Mouse (Mus musculus) intestine, embryonic 14.5 days (tissue): Measurements from ENCODE around the gene Rgs7. TPM values are rescaled to one million over a fixed set of nuclear protein-coding genes. Genes with fewer than 3 reads are reported as not detected.

ENCODE experiments used
- ATAC-seq: fragments of 200-750 bp; cut with Nextera tagmentation; replicated peaks from 2 replicates; pipeline ENCODE4 v1.8.0; 2017; ENCODE audit warnings: low read depth, moderate number of reproducible peaks, moderate TSS enrichment, moderate library complexity; ENCODE audit not compliant: low FRiP score, low TSS enrichment
- DNase-seq: peaks from one replicate; pipeline ENCODE4 v3.0.0-alpha.2; 2018; ENCODE audit warnings: low spot score
- H3K27ac ChIP-seq: fragments of 300-500 bp; sonication (generic); 2 replicates; pipeline ENCODE4 v1.5.1; 2014; ENCODE audit warnings: low read depth, mild to moderate bottlenecking, control low read depth
- H3K27me3 ChIP-seq: fragments of 300-500 bp; sonication (generic); replicated peaks from 2 replicates; pipeline ENCODE4 v1.6.1; 2014; ENCODE audit warnings: low read length, control low read depth; ENCODE audit not compliant: control insufficient read depth, insufficient read depth
- H3K36me3 ChIP-seq: fragments of 300-500 bp; sonication (generic); 2 replicates; pipeline ENCODE4 v1.6.1; 2014; ENCODE audit warnings: low read length, control low read depth; ENCODE audit not compliant: control insufficient read depth, insufficient read depth
- H3K4me1 ChIP-seq: fragments of 300-500 bp; sonication (generic); replicated peaks from 2 replicates; pipeline ENCODE4 v1.6.1; 2014; ENCODE audit warnings: low read length, control low read depth, mixed read lengths; ENCODE audit not compliant: control insufficient read depth, insufficient read depth
- H3K4me2 ChIP-seq: fragments of 300-500 bp; sonication (generic); 2 replicates; pipeline ENCODE4 v1.6.1; 2014; ENCODE audit warnings: low read length
- H3K4me3 ChIP-seq: fragments of 300-500 bp; sonication (generic); 2 replicates; pipeline ENCODE4 v1.5.1; 2014; ENCODE audit warnings: low read depth, low read length, control low read depth, mixed read lengths
- H3K9ac ChIP-seq: fragments of 300-500 bp; sonication (generic); 2 replicates; pipeline ENCODE4 v1.6.1; 2014; ENCODE audit warnings: mild to moderate bottlenecking, low read length
- H3K9me3 ChIP-seq: fragments of 300-500 bp; sonication (generic); 2 replicates; pipeline ENCODE4 v1.6.1; 2016; ENCODE audit warnings: low read length, control low read depth; ENCODE audit not compliant: control insufficient read depth
- WGBS: fragments of 180-500 bp; shearing (Covaris S2); extraction: QIAGEN DNeasy Blood & Tissue Kit; methylation state at CpG from one replicate; pipeline ENCODE4 v1.1.7; 2014; 5-methylcytosine and 5-hydroxymethylcytosine counted together
- polyA plus RNA-seq: library from polyadenylated mRNA; unstranded; fragments of >200 nt; fragmentation: Nextera tagmentation; extraction: Ambion mirVana; gene quantifications from 2 replicates; pipeline ENCODE4 v1.2.1, GENCODE M21; 2014

Rgs7 gene
- polyA plus RNA-seq, 1 experiment from 2014 or later, result 2.7 TPM

DNA sequence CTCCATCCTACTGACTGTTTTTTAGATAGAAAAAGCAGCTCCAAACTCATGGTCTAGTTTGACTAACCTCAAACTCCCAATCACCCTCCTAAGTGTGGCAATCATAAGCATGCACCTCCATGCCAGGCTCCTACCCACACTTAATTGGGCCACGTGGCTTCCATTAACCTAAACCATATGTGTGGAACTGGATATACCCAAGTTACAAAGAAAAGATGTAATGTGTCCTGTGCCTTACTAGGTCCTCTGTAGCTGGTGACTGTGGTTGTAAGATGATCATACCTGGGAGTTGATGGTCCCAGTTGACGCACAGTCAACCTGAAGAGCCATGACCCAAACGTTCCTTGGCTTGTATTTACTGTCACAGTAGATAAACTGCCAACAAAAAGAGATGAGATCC is 17.7 kb upstream of the Rgs7 start:
- H3K27ac ChIP-seq, result no peak overlapping the region
- H3K4me2 ChIP-seq, result no peak overlapping the region
- H3K9me3 ChIP-seq, result no peaks in the 10 kb centered on the region
- H3K27me3 ChIP-seq, result no peaks in the 10 kb centered on the region
- 75% methylated on average over 3 of the region's 3 CpGs for WGBS
- no peaks in the 10 kb centered on the region for H3K36me3 ChIP-seq
- no peak overlapping the region for H3K9ac ChIP-seq
- no peak overlapping the region for H3K4me3 ChIP-seq
- DNase-seq (peak; percentile 12), ATAC-seq (no peak)
- H3K4me1 ChIP-seq, result no peaks in the 10 kb centered on the region

DNA sequence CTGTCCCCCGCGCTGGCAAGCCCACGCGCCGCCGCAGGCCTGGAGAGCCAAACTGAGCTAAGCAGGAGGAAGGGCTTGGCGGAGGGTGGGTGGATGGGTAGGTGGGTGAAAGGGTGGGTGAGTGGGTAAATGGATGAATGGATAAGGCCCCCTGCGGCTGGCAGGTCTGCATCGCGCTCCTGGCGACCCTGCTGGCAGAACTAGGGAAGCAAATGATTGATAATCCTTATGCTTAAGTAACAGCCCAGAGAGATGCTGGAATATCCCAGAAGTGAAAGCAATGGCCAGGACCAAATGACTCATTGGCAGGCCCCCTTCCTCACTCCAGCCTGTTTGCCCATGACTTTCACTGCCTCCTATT is 363 bp upstream of the Rgs7 start:
- Histone ChIP-seq H3K4me1 (no peaks in the 10 kb centered on the region), H3K27ac (no peak overlapping the region), H3K9ac (peak overlapping the region; percentile 33), H3K4me2 (peak overlapping the region; percentile 82), H3K9me3 (no peaks in the 10 kb centered on the region), H3K36me3 (no peaks in the 10 kb centered on the region), H3K4me3 (peak overlapping the region; percentile 55), H3K27me3 (peaks cover 17% of the 10 kb centered on the region)
- WGBS, result under 1% methylated on average over 10 of the region's 11 CpGs
- ATAC-seq (no peak; the same call in 1 of the 2 replicates), DNase-seq (no peak)

DNA sequence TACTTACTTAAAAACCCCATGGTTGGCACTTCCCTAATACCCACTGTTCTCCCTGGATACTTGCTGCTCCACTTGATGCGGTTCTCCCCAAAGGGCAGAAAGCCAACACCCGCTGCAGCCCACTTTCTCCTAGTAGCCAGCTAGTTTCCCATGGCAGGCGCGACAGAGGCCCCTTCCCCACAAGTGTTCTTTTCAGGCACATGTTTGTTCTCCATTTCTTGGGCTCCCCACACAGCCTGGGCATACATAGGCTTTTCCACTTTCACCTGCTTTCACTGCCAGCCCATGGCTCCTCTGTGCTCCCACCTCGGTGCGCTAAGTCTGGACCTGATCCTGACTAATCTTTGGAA is 814 bp downstream of the Rgs7 start:
- Histone ChIP-seq H3K9ac (no peak overlapping the region), H3K4me2 (peak overlapping the region; percentile 82), H3K27me3 (peaks cover 17% of the 10 kb centered on the region), H3K4me3 (peak overlapping the region; percentile 55), H3K9me3 (no peaks in the 10 kb centered on the region), H3K36me3 (no peaks in the 10 kb centered on the region), H3K4me1 (no peaks in the 10 kb centered on the region), H3K27ac (no peak overlapping the region)
- ATAC-seq (no peak), DNase-seq (no peak)
- WGBS, result 20% methylated on average over 6 of the region's 6 CpGs

DNA sequence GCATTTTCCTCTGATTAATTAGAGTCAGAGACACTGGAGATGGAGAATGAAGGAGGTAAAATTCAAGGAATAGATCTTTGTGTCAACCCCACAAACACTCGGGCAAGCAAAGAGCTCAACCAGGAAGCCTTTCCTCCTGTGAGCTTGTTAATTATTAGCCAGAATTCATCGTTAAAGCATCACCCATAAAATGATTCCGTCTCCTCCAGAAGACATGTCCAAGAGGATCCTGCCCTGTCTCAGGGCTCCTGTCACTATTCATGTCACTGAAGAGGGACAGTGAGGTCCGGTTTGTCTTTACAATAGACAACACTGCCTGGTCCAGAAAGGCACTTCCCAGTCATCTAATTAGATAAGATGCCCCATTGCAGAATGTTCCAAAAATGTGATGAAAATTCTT is 7.2 kb downstream of the Rgs7 start:
- no peak overlapping the region for H3K27ac ChIP-seq
- H3K4me3 ChIP-seq, result no peak overlapping the region
- H3K4me2 ChIP-seq, result no peak overlapping the region
- H3K9ac ChIP-seq, result no peak overlapping the region
- DNase-seq (no peak), ATAC-seq (no peak; the same call in 1 of the 2 replicates)
- H3K9me3 ChIP-seq, result no peaks in the 10 kb centered on the region
- peaks cover 5% of the 10 kb centered on the region; the same call in 1 of the 2 replicates for H3K27me3 ChIP-seq
- no peaks in the 10 kb centered on the region for H3K4me1 ChIP-seq
- H3K36me3 ChIP-seq, result no peaks in the 10 kb centered on the region
- WGBS, result 45% methylated on average over 4 of the region's 4 CpGs

DNA sequence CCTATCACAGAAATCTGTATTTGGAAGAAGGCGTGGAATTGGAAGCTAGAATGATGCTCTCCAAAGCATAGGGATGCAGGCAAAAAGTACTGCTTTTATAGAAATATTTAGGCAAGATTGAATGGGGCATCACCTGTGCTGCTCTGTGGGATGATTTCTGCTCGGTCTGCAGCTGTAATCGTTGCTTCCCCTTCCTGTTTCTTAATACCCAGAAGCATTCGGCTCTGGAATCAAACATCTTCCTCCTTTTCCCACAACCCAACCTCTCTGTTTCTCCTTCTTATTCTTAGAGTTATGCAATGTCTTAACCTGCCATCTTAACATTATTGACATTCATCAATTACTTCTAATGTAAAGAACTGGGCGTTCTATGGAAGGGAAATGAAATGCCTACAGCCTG is 19.2 kb downstream of the Rgs7 start:
- Histone ChIP-seq H3K36me3 (no peaks in the 10 kb centered on the region), H3K4me2 (no peak overlapping the region), H3K4me3 (no peak overlapping the region), H3K4me1 (no peaks in the 10 kb centered on the region), H3K27ac (no peak overlapping the region), H3K27me3 (no peaks in the 10 kb centered on the region), H3K9me3 (no peaks in the 10 kb centered on the region), H3K9ac (no peak overlapping the region)
- ATAC-seq, result no peak
- 84% methylated on average over 5 of the region's 5 CpGs for WGBS
- DNase-seq, result no peak

DNA sequence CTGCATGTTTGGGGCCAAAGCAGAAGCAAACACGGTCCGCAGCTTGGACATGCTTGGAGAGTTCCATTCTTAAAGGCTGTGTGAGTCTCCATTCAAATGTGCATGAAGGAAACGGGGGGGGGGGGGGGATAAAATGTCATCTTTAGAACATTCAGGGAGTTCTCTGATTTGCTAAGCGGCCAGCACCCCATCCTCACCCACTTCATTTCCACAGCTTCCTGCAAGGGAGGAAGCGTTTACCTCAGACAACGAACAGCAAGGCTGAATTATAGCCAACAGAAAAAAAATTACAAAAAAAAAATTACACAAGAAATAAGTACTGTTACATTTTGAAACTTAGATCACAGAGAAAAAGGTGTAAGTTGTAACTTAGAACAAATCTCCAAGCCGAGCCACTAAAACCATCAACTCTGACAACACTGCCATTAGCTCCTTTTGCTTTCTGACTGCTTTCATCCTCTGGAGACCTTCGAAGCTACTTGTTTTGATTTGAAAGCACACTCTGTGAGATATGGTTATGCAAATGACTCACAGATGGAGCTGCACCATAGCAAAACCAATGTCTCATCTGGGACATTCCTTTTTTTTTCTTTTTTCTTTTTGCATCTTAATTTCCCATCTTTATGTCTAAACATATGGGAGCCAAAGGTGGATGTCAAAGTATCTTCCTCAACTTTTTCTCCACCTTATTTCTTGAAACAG is 23.1 kb downstream of the Rgs7 start:
- Histone ChIP-seq H3K4me3 (no peak overlapping the region), H3K36me3 (no peaks in the 10 kb centered on the region), H3K4me2 (no peak overlapping the region), H3K4me1 (no peaks in the 10 kb centered on the region), H3K9ac (no peak overlapping the region), H3K27me3 (no peaks in the 10 kb centered on the region), H3K9me3 (no peaks in the 10 kb centered on the region), H3K27ac (no peak overlapping the region)
- no peak for ATAC-seq
- WGBS, result 66% methylated on average over 8 of the region's 8 CpGs
- no peak for DNase-seq

DNA sequence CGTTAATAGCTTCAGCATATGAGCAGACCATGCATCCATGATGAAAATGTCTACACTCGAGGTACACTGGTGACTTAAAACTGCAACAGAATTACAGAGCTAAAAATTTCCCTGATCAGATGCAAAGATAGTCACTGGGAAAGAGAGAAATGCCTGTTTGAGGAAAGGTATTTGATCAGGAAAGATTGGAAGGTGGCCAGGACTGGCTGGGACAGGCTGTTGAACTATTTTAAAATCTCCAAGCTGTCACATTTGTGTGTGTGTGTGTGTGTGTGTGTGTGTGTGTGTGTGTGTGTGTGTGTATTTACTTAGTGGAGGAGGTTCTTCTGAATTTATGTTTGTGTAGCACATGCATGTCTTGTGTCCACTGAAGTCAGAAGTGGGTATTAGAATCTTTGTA is 27.7 kb downstream of the Rgs7 start:
- H3K4me2 ChIP-seq, result no peak overlapping the region
- H3K36me3 ChIP-seq, result no peaks in the 10 kb centered on the region
- H3K9me3 ChIP-seq, result no peaks in the 10 kb centered on the region
- H3K27ac ChIP-seq, result no peak overlapping the region
- ATAC-seq (no peak), DNase-seq (no peak)
- H3K9ac ChIP-seq, result no peak overlapping the region
- 75% methylated on average over 2 of the region's 2 CpGs for WGBS
- H3K4me3 ChIP-seq, result no peak overlapping the region
- no peaks in the 10 kb centered on the region for H3K27me3 ChIP-seq
- H3K4me1 ChIP-seq, result no peaks in the 10 kb centered on the region

DNA sequence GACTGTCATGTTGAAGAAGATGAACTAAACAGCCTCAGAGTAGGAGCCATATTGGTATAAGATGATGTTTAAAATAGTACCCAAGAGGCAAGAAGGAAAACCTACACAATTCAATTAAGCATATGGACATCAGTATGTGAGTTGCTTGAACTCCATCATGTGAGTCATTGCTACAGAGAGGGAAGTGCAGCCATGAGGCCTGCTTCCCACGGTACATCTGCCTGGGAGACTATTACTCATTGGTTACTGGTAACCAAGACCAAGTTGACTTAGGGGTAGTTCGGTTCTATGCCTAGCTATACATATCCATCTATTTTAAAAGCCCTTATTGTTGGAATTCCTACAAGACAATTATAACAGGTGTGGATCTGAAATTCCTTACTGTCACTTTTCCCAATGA is 29.9 kb downstream of the Rgs7 start:
- Histone ChIP-seq H3K27me3 (no peaks in the 10 kb centered on the region), H3K4me1 (no peaks in the 10 kb centered on the region), H3K9me3 (no peaks in the 10 kb centered on the region), H3K36me3 (no peaks in the 10 kb centered on the region), H3K27ac (no peak overlapping the region), H3K9ac (no peak overlapping the region), H3K4me2 (no peak overlapping the region), H3K4me3 (no peak overlapping the region)
- ATAC-seq (no peak), DNase-seq (no peak)
- WGBS, result 95% methylated on average over 2 of the region's 2 CpGs

DNA sequence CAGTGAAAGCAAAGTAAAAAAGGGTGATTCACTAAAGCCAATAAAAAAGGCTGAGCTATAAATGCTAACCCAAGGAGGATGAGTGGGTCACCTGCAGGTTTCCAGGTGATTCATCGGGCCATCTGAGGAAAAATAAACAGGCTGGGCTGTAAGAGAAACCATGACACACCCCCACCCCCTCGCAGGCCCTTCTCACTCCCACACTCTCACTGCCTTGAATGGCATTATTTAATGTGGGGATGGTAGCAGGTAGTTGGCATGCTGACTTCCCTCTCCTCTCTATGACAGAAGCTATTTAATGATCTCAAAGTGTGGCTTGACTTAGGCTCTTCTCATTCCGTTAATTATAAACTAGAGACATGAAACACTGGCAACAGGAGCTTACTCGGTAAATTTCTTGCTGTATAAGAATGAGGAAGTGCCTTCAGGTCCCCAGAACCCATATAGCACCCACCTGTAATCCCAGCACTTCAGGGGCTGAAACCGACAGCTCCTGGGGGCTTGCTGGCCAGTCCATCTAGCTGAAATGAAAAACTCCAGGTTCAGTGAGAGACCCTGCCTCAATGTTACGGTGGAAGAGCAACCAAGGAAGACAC is 38.2 kb downstream of the Rgs7 start:
- WGBS, result 70% methylated on average over 6 of the region's 6 CpGs
- H3K36me3 ChIP-seq, result no peaks in the 10 kb centered on the region
- H3K4me3 ChIP-seq, result no peak overlapping the region
- no peaks in the 10 kb centered on the region for H3K9me3 ChIP-seq
- no peak overlapping the region for H3K4me2 ChIP-seq
- H3K9ac ChIP-seq, result no peak overlapping the region
- ATAC-seq (peak; percentile 85), DNase-seq (peak; percentile 55)
- no peaks in the 10 kb centered on the region for H3K27me3 ChIP-seq
- no peak overlapping the region for H3K27ac ChIP-seq
- H3K4me1 ChIP-seq, result no peaks in the 10 kb centered on the region
